Mouse (Mus musculus): ENCODE measurements around the gene Phf6.
"Not testable (repeated sequence)": the region's sequence is repeated elsewhere in the genome, so short reads cannot be mapped to it uniquely, and the experiment has no call there.

Phf6 gene

DNA sequence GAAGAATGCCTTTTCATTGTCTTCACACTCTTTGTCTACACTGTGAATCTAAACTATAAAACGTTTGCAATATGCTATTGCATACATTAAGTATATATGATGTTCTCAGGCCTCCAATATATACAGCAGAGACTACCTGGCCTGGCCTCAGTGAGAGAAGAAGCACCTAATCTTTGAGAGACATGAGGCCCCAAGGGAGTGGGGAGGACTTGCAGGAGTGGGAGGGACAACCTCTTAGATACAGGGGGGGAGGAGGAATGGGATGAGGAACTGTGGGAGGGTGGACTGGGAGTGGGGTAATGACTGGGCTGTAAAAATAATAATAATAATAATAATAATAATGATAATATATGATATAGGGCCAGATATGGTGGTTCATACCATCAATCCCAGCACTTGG is 66.5 kb downstream of the Phf6 start:
- DNase-seq (ENCODE audit: low spot score) = no peak

DNA sequence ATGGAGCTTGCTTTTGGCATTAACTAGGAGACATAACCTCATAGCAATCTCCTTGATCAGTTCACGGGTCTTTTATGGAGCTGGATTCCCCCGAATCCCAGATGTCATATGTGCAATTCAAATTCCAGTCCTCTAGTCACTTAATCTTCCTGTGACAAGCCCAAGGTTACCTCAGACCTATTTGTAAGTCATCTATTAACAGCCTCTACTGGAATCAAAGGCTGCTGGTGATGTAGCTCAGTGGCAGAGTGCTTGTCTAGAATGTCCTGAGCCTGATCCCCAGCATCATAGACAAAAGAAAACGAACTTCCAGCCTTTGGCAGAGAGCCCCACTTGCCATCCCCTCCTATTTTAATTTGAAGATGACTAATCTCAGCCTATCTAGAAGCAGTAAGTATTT is 69.3 kb downstream of the Phf6 start:
- DNase-seq (ENCODE audit: low spot score) = no peak

DNA sequence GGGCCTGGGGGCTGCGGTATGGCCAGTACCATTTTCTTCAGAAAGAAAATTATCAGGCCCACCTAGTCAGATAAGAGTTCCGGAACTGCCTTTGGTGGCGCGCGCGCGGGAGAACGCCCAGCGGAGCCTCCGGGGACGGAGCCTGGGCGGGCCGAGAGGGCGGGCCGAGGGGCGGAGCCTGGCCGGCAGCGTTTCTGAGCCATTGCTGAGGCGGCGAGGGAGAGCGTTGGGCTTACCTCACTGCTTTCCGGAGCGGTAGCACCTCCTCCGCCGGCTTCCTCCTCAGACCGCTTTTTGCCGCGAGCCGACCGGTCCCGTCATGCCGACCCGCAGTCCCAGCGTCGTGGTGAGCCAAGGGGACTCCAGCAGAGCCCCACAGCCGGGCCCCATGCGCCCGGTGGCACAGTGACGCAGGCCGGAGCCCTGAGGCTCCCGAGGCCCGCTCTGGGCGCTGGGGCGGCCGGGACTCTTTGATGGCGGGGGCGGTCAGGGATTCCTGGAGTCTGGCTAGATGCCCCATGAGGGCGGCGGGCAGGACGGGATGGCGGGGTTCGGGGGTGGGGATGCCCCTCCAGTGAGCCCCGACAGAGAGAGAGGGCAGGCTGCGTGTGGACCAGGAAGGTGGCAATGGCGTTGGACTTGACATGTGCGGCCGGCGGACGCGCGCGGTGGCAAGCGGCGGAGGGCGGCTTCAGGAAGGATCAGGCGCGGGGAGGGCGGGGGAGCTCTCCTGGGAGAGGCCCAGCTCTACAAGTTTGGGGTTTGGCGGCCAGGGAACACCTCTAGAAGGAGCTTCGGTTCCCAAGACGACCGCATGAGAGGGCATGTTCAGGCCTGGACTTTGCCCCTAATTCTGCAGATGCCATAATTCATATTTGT is 76.1 kb downstream of the Phf6 start, which contains the start of gene Hprt:
Hprt (plus strand) TSS at position 233 of the 879 bp plus-strand sequence.
- DNase-seq (ENCODE audit: low spot score) = peak; percentile 83

DNA sequence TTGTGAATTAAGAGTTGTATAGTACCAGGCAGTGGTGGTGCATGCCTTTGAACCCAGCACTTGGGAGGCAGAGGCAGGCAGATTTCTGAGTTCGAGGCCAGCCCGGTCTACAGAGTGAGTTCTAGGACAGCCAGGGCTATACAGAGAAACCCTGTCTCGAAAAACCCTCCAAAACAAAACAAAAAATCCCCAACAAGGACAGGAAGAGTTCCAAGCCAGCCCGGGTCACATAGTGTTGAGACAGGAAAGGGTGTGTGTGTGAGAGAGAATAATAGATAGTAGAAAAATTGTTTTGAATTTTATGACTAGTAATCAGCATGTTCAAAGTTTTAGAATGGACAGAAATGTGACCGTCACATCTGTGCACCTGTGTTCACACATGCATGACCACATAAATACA is 82.7 kb downstream of the Phf6 start:
- not testable (repeated sequence) for DNase-seq (ENCODE audit: low spot score)

DNA sequence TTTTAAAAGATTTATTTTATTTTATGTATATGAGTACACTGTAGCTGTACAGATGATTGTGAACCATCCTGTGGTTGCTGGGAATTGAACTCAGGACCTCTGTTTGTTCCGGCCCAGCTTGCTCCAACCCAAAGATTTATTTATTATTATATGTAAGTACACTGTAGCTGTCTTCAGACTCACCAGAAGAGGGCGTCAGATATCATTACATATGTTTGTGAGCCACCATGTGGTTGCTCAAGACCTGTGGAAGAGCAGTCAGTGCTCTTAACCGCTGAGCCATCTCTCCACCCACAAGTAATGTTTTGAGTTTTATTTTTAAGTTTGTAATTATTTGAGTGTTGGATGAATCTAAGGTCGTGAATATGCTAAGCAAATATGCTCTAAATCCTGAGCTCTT is 92.8 kb downstream of the Phf6 start:
- not testable (repeated sequence) for DNase-seq (ENCODE audit: low spot score)

DNA sequence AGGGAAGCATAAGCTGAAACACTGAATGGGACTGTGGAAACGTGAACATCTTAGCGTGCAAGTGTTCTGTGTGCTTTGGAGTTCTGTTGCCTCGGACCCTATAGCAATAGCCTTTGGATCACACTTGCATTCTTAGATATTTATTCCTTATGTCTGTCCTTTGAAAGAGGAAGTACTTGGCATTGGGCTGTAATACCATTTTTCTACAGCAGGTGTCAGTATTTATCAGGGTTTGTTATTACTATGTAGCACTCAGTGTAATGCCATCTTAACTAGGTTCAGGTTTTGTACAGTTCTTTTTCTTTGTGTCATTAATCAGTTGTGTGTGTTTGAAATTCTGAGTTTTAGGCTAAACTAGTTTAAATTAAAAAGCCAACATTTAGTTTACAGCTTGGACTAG is 94.0 kb downstream of the Phf6 start:
- peak; percentile 86 for DNase-seq (ENCODE audit: low spot score)
